Mouse (Mus musculus) lung, postnatal 14 days (tissue): ENCODE measurements around the gene Acer3.

Source experiments
- DNase-seq: peaks from one replicate; pipeline ENCODE4 v3.0.0; 2021

The Acer3 gene

DNA sequence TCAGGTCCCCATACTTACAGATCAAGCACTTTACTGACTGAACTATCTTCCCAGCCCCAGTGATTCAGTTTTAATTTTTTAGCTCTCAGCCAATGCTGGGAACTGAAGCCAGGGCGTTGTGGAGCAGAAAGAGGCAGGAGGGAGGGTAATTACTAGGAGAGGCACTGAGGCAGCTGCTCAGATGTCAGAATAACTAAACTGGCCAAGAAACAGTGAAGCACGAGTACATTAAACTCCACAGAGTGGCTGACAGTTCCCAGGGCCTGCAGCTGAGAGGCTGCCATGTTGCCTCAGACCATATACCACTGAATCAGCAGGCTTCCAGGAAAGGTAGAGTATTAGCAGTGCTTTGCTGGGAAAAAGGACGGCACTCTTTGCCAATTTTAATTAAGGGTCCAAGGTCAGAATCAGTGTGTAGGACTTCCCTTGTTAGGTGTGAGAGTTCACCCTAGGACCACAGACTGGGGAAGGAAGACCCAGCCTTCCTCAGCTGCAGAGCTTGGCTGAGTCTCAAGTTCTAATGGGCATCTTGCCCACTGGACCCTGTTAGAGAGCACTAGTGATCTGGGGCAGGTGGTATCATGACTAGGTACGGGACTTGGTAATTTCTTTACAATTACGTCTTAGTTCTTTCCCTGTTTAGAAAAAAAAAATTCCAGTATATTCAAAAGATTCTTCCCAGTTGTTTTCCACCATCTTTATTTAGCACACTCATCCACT is 11.8 kb upstream of the Acer3 start:
- DNase-seq: no peak

DNA sequence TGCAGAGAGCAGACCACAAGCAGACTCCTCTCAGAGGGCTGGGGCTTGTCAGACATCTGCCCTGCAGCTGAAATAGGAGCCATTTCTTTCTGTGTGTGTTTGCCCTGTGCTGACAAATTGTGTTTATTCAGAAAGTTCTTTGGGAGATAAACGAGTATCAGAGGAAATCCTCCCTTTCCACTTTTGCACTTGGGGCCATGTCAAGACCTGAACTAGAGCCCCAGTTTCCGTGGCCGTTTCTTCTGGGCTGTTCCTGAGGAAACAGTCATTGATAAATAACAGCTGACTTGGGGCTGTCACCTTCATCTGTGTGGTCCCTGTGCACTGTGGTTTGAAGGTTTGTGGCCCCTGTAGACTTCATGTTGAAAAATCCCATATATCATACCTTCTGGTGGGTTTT is 10.9 kb upstream of the Acer3 start:
- DNase-seq: no peak

DNA sequence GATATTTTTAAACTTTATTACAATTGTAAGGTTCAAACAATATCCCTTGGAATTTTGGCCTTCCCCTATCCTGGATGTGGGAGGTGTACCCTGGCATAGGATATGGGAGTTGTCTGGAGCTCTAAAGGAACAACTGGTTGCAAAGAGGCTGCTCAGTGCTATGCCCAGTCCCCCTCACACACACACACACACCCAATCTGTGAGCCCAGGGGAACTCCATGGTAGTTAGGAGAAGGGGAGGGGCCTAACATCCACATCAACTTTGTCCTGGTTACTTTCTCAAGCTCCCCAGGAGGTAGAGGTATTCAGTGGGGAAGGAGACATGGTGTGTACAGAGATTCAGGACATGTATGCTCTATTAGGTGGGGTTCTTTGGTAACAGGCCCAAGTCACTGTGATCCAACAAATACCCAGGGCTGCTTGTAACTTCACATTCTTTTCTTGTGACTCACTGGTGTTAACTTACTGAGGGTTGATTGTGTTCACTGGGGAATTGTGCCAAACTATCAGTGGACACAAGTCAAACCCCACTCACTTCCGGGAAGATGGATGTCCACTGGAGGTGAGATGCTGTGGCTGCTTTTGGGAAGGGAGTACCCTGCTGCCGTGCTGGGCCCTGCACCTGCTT is 9.5 kb upstream of the Acer3 start:
- DNase-seq: no peak

DNA sequence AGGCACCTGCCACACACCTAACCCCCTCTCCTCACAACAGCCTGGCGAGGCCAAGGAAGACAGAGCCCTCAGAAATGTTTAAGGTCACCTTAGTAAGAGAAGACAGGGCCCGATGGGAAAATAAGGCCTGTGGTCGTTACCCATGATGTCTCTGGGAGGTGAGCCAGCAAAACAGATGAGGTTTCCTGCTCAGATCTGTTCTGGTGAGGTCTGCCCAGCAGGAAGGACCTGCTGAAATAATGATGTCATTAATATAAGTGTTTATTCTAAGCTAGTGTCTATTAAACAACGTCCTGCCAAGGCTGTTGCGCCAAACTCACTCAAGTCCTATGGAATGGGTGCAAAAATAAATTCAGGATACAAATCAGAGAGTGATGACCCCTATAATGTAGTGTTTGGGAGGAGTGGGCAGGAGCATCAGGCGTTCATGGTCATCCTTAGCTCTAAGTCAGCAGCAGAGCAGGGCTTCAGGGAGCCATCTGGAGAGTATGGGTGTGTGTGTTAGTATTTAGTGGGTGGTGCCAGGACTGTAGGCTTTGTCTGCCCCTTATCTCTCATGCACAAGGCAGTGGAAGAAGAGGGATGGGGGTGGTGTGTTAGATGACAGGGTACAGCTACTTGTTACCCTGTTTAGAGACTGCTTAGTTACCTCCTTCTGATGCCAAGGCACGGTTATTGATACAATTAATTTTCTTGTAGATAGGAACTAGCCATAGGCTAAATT is 8.8 kb upstream of the Acer3 start:
- peak; percentile 41 for DNase-seq

DNA sequence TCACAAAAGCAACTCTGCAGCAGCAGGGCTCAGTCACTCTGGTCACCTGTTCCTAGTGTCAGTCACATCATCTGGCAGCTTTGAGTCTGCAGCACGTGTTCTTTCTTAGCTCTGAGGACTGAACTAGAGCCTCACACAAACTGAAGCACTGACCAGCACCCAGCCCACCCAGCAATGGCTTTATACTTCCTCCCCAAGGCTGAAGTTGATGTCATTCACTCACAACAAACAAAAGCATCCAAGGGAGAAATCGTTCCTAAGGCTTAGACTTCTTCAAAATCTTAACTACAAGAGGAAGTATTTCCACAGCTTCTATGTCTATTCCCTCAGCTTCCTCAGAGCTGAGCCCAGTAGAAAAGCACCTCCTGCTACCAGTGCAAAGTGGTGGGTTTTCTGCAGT is 7.3 kb upstream of the Acer3 start:
- no peak for DNase-seq

DNA sequence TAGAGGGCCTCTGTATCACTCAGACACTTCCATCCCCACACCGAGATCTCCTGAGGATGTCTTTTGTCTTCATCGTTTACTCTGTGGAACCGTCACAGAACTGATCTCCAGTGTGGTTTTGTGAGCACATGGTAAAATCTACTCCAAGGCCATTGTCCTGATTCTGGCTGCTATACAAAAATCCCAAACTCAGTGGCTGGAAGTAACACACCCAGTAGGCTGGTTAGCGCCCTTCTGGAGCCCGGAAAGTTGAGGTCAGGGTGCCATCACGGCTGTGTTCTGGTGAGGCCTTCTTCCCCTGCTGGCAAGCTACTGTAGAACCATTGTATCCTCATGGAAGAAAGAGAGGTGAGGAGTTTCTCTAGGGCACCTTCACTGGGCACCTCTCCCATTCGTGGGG is 5.0 kb upstream of the Acer3 start:
- DNase-seq: no peak

DNA sequence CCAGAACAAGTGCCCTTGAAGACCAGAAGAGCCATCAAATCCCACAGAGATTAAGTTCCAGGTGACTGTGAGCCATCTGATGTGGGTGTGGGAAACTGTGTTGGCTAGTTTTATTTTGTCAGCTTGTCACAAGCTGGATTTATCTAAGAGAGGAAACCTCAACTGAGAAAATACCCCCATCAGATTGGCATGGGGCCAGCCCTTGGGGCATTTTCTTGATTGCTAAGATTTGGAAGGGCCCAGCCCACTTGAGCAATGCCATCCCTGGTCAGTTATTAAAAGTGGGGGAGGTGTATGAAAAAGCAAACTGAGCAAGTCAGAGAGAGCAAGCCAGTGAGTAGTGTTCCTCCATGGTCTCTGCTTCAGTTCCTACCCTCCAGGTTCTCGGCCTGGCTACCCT is 3.2 kb upstream of the Acer3 start:
- peak; percentile 52 for DNase-seq

DNA sequence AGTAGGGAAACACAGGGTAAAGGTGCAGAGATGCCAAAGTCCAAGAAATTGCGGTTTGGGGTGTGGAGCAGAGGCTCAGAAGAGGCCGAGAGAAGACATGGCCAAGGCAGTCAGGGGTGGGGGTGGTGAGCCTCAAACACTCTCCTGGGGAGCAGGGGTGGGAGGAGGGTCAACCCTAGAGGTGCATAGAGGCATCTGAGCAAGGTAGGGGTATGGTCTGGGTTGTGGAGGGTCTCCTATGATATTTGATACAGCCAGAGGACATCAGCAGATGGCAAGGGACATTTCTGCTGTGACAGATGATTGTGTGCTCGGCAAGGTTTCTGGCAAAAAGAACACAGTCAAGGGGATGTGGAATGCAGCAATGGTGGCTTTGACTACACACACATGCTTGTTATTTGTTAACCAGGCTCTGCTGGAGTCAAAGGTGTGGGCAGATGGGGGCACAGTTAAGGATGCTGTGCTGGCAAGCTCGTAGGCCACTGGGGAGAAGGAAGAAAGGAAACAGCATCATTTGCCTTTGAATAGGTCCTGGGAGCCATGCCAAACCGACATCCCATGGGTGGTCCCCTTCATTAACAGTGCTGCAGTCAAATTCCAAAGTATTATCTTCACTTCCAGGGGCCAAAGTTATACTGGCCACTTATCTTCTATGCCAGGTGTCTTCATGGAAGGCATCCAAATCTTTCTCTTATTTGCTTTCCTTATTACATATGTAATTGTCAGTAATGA is 2.4 kb upstream of the Acer3 start:
- peak; percentile 63 for DNase-seq

DNA sequence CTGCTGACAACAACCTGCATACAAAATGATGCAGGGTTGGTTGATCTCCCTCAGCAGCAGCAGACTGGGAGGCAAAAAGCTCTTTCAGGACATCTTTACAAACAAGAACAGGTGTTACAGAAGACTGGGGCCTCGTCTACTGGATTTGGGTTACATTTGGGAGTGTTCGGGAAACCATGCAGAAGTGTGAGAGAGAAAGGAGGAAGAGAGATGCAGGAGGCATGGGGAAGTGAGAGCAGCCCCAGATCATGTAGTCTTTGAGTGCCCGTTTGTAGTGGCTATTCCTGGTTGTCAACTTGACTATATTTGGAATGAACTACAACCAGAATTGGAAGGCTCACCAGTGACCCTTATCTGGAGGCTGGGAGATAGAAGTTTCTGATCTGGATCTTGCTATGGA is 1.4 kb upstream of the Acer3 start:
- DNase-seq: no peak

DNA sequence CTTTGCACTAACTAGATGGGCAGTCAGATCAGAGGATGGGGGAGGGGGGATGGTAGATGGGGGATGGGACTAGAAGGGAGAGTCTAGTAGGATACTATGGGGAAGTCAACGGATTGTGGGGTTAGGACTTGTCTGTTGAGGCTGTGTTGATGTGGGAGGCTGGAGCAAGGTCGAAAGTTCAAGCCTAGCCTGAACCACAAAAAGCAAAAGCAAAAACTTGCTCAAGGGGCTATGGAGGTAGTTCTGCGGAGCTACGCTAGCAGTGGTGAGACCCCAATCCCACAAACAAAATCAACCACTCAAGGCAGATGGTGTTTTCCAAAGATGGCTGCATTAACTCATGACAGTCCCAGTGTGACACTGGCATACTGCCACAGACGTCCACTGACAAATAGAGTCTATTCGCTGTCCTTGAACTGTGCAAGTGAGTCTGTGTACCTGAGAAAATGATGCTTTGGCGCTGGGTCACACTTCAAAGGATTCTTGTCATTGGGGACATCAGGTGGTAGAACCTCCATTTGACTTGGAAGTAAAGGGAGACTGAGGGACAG is 927 bp downstream of the Acer3 start:
- DNase-seq: no peak

DNA sequence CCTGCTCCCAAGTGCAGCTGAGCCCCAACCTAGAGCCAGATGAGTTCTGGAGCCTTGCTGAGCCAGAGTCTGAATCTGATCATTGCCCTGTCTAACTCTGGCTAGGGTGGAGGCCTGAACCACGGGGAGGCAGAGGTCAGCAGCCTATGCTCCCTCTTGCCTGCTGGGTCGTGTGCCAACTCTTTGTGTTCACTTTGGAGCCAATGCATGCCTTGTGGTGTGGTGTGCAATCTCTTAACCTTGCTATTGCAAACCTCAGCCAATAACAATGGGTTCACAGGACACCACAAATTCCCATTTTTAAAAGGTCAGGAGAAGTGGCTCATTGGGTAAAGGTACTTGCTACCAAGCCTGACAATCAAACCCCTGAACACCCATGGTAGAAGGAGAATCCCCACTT is 4.4 kb downstream of the Acer3 start:
- DNase-seq: no peak

DNA sequence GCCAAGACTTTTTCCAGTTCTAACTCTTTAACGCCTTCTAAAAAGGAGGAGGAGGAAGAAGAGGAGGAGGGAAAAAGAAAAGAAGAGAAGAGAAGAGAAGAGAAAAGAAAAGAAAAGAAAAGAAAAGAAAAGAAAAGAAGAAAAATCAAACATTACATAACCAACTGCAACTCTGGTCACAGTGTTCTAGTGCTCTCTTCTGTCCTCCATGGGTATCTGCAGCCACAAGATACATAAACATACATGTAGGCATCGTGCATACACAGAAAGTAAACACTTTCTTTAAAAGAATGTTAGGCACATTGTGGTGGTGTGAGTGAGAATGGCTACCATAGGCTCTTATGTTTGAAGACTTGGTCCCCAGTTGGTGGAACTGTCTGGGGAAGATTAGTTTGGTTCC is 5.9 kb downstream of the Acer3 start:
- DNase-seq: no peak

DNA sequence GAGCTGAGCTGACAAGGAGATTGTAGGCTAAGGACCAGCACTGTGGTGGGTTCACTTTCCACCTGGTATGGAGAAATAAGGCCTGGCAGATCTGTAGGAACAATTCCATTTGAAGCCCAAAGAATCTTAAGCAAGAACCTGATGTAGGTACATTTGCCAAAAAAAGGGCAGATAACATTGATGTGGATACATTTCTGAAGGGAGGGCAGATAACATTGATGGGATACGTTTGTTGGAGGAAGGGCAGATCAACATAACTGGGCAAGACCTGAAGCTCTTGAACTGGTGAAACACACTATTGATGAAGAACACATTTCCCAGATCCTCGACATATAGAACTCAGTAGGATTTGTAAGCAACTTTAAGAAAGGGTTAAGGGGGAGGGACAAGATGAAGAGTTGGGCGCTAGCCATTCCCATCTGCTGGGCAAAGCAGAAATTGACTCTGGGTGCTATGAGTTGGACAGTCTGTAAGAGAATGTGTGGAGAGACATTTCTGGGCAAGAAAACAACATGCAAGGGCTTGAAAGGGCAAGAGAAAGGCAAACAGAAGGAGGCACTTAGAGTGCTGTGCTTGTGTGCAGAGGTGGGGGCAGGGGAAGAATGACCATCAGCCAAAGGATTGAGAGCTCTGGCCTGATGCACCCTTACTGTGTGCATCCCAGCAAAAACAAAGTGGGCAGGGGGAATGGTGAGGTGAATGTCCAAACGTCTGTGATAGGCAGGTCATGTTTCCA is 8.7 kb downstream of the Acer3 start:
- no peak for DNase-seq

DNA sequence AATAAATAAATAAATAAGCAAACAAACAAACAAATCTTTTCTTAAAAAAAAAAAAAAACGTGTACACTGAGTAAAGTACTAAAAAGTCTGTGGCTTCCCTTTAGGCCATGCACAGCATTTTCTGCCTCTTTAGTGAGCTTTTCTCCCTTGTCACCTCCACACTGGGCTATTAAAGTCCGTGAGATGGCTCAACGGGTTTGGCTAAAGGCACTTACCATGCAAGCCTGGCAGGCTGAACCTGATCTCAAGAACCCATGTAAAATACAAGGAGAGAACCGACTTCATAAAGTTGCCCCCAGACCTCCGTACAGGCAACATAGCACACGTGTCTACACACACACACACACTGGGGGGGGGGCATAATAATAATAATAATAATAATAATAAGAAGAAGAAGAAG is 10.7 kb downstream of the Acer3 start:
- DNase-seq: no peak

DNA sequence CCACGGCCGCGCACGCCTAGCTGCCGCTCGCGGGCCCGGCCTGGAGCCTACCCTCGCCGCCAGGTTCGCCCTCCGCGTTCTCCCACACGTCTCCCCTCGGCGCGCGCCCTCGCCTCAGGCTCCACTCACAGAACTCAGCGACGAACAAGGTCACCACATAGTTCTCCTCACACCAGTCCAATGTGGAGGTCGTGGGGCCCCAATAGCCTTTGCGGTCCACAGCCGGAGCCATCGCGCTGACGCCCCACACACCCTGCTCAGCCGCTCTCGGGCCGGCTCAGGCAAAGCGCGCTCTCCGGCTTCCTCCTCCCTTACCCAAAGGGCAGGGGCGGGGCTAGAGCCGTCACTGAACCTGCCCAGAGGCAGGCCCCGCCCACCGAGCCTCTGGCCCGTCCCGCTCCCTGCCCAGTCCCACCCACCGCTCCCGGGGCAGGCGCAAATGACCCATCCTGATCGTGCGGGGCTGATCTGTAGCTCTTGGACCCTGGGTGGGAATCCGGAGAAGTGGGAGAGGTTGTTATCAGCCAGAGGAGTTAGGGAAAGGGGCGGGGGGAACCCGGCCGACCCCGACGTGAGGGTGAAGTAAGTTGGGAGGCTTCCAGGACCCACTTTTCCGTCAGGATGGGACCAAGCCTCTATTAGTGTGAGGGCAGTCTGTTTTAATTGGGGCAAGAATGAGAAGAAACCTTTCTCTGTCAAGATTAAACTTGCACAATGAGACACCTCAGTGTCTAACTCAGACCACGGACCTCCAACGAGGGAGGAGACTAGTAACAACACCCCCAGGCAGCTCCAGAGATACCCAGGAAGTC is 11.6 kb downstream of the Acer3 start:
- peak; percentile 98 for DNase-seq

DNA sequence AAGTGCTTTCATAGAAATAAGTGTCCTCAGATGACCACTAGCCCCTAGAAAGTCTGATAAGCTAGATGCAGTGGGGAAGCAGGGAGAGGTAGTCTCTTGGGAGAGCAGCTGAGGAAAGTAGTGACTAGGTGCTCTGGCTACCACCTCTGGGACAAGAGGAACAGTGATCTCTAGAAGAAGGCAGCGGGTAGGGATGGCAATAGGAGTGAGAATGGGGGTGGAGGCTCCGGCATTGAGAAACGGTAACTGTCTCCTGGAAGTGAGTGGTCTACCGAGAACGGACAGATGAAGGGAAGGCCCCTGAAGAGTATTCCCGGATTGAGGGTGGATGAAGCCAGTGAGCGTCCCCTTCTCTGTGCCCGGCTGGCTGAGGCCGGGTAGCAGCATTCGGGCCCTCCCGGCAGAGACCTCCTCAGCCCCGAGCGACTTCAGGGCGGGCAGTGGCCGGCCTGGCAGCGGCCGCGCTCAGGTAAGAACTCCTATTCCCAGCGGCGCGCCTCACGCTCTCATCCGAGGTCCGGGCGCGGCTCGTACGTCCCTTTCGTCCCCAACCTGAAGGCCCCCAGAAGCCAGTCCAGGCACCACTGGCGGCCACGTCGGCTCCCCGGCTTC is 12.3 kb downstream of the Acer3 start:
- no peak for DNase-seq

DNA sequence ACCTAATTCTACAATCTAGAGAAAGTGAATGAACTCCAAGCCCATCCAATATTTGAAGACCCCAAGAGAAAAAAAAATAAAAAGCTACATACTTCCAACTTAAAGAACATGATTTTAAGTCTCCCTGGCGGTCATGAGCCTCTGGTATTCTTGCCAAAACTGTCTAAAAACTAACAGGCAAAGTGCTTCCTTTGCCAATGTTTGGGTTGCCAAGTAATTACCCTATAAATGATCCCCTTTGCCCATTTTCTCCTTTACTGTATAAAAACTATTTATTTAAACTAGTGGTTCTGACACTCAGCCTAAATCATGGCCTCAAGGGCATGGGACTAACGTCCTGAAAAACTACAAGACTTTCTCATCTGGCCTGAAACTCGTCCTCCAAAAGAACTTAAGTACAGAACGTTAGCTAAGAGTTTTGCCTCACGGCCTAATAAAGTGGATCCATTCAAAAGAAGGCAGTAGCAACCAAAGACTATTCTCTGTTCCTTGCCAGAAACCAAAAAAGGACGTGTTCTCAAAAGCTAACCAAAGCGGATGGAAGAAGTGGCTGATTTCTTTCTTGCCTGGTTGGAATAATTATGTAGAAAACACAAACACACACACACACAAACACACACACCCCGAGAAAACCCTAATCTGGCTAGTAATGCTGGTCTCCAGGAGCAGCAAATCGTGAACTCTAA is 12.9 kb downstream of the Acer3 start:
- DNase-seq: no peak

DNA sequence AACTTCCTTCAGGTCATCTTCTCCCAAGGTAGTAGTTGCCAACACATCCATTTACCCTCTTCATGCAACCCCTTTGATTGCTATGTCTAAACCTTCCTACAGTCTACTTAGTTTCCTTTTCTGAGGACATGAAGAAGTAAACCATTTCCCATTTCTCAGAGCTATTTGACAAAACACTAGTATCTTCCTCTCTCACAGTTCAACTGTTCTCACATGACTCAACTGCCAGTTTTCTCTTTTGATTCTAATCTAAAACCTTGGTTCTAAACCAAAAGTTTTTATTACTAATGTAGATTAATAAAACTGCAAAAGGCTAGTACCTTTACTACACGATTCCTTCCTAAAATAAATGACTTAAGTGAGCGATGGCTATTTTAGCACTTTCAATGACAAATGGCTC is 13.6 kb downstream of the Acer3 start:
- DNase-seq: no peak

DNA sequence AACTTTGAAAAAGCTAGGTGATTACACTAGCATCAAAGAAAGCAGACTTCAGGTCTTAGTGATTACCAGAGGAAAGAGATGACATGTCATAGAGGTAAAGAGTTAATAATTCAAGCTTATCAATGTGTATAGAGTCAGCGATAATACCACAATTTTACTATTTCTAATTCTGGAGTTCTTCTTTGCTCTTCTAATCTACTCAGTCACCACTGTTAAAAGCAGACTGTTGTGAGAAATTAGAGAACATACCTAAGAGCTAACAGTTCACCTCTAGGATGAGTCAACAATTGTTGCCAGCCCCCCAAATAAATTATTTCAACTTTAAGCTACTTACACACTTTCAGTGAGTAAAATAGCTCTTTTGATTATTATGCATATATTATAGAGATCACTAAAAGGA is 28.1 kb downstream of the Acer3 start:
- no peak for DNase-seq

DNA sequence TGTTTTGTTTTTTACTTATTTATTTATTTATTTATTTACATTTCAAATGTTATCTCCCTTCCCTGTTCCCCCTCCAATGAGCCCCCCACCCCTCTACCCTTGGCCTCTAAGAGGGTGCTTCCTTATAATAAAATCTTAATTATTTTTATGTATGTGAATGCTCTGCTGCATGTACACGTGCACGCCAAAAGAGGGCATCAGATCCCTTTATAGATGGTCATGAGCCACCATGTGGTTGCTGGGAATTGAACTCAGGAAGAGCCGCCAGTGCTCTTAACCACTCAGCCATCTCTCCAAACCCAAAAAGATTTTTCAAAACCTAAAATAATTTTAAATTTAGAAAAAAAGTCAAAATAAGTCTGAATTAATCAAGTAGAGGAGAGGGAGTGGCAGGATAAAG is 31.4 kb downstream of the Acer3 start:
- no peak for DNase-seq

DNA sequence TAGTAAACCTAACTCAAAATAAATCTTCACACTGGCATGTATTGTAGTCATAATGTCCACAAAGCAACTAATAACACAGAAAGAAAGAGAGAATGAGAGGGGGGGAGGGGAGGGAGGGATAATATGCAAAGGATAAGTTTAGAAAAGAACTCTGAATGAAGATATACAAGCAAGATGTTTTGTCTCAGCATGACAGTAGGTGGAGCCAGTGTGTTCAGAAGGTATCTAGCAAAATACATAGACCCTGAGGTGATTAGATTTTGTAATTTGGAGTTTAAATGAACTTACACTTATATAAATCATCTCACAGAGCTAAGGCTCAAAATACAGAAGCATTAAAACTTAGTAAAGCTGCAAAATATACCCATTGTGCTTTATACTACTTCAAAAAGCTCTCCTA is 44.7 kb downstream of the Acer3 start:
- no peak for DNase-seq
